Mouse (Mus musculus) forebrain, embryonic 11.5 days (tissue): Measurements from ENCODE around the gene Dock2. TPM values are rescaled to one million over a fixed set of nuclear protein-coding genes. Genes with fewer than 3 reads are reported as not detected.

Experiments used
- ATAC-seq: fragments of 200-750 bp; cut with Nextera tagmentation; replicated peaks from 2 replicates; pipeline ENCODE4 v1.8.0; 2017; ENCODE audit warnings: moderate TSS enrichment; ENCODE audit not compliant: low FRiP score
- DNase-seq: peaks from one replicate; pipeline ENCODE4 v3.0.0-alpha.2; 2017; ENCODE audit warnings: low spot score
- H3K27ac ChIP-seq: fragments of 300-500 bp; sonication (generic); 2 replicates; pipeline ENCODE4 v1.5.1; 2014; ENCODE audit warnings: low read depth, low read length
- H3K27me3 ChIP-seq: fragments of 300-500 bp; sonication (generic); 2 replicates; pipeline ENCODE4 v1.6.1; 2014; ENCODE audit warnings: mild to moderate bottlenecking, low read length, mixed read lengths; ENCODE audit not compliant: control insufficient read depth, insufficient read depth
- H3K36me3 ChIP-seq: fragments of 300-500 bp; sonication (generic); 2 replicates; pipeline ENCODE4 v1.6.1; 2014; ENCODE audit warnings: mild to moderate bottlenecking, low read length, moderate library complexity, mixed read lengths; ENCODE audit not compliant: control insufficient read depth, insufficient read depth
- H3K4me1 ChIP-seq: fragments of 300-500 bp; sonication (generic); replicated peaks from 2 replicates; pipeline ENCODE4 v1.6.1; 2014; ENCODE audit warnings: low read length, mixed read lengths; ENCODE audit not compliant: control insufficient read depth, insufficient read depth
- H3K4me2 ChIP-seq: fragments of 300-500 bp; sonication (generic); 2 replicates; pipeline ENCODE4 v1.6.1; 2014; ENCODE audit warnings: low read depth, mild to moderate bottlenecking, low read length, moderate library complexity, mixed read lengths; ENCODE audit not compliant: severe bottlenecking
- H3K4me3 ChIP-seq: fragments of 300-500 bp; sonication (generic); 2 replicates; pipeline ENCODE4 v1.5.1; 2014; ENCODE audit warnings: low read depth, low read length
- H3K9ac ChIP-seq: fragments of 300-500 bp; sonication (generic); 2 replicates; pipeline ENCODE4 v1.6.1; 2014; ENCODE audit warnings: low read length
- H3K9me3 ChIP-seq: fragments of 300-500 bp; sonication (generic); 2 replicates; pipeline ENCODE4 v1.6.1; 2016; ENCODE audit warnings: low read length, mixed read lengths; ENCODE audit not compliant: control insufficient read depth
- WGBS: fragments of 180-500 bp; shearing (Covaris S2); extraction: QIAGEN DNeasy Blood & Tissue Kit; methylation state at CpG from one replicate; pipeline ENCODE4 v1.1.7; 2014; 5-methylcytosine and 5-hydroxymethylcytosine counted together
- polyA plus RNA-seq: library from polyadenylated mRNA; unstranded; fragments of >200 nt; fragmentation: Nextera tagmentation; extraction: Ambion mirVana; gene quantifications from 2 replicates; pipeline ENCODE4 v1.2.1, GENCODE M21; 2014

The Dock2 gene
- polyA plus RNA-seq, 1 experiment from 2014 or later = 1.1 TPM

DNA sequence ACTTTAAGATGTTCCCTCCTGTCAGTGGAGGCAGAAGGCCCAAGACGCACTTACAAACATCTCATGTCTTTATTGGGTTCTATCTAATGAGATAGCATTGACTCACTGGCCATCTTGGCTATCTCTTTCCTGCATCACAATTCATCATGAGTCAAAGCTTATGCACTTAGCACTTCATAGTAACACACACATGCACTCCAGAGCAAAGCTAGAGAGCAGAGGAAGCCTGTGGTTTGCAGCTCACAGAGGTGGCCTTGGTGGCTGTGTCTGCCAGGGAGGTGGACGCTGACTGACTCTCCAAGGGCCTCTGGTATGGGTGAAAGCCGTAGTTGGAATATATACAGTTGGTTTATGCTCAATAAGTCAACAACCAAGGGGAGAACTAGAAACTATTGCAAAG, 387.9 kb downstream of the Dock2 start:
- no peak for DNase-seq
- Histone ChIP-seq H3K4me3 (no peak overlapping the region), H3K36me3 (no peaks in the 10 kb centered on the region), H3K9ac (no peak overlapping the region), H3K27me3 (no peaks in the 10 kb centered on the region), H3K27ac (no peak overlapping the region), H3K4me1 (no peaks in the 10 kb centered on the region), H3K9me3 (no peaks in the 10 kb centered on the region), H3K4me2 (no peak overlapping the region)
- WGBS = 87% methylated on average over 3 of the region's 3 CpGs
- no peak for ATAC-seq

GRCm38 (mm10) chr11:34392105-34392504, 391.6 kb downstream of the Dock2 start:
- 74% methylated on average over 4 of the region's 4 CpGs for WGBS
- H3K27me3 ChIP-seq = no peaks in the 10 kb centered on the region
- no peak overlapping the region for H3K4me3 ChIP-seq
- no peak for ATAC-seq
- H3K36me3 ChIP-seq = no peaks in the 10 kb centered on the region
- no peak overlapping the region for H3K9ac ChIP-seq
- no peak for DNase-seq
- H3K4me2 ChIP-seq = no peak overlapping the region
- H3K27ac ChIP-seq = no peak overlapping the region
- H3K9me3 ChIP-seq = no peaks in the 10 kb centered on the region
- H3K4me1 ChIP-seq = no peaks in the 10 kb centered on the region

- DNase-seq (no peak), ATAC-seq (no peak)
- no peaks in the 10 kb centered on the region for H3K27me3 ChIP-seq
- H3K9me3 ChIP-seq = no peaks in the 10 kb centered on the region
- WGBS = 89% methylated on average over 6 of the region's 6 CpGs
- no peaks in the 10 kb centered on the region for H3K36me3 ChIP-seq
- no peaks in the 10 kb centered on the region for H3K4me1 ChIP-seq
- no peak overlapping the region for H3K4me3 ChIP-seq
- no peak overlapping the region for H3K9ac ChIP-seq
- H3K27ac ChIP-seq = no peak overlapping the region
- H3K4me2 ChIP-seq = no peak overlapping the region
These were observed 394.2 kb downstream of the Dock2 start for GRCm38 (mm10) chr11:34389261-34390116.

- Histone ChIP-seq H3K4me1 (no peaks in the 10 kb centered on the region), H3K9me3 (no peaks in the 10 kb centered on the region), H3K27me3 (no peaks in the 10 kb centered on the region), H3K27ac (no peak overlapping the region), H3K4me2 (no peak overlapping the region), H3K36me3 (no peaks in the 10 kb centered on the region), H3K9ac (no peak overlapping the region), H3K4me3 (no peak overlapping the region)
- 60% methylated on average over 1 of the region's 1 CpGs for WGBS
- no peak for DNase-seq
- ATAC-seq = no peak; the same call in 1 of the 2 replicates
These were observed 398.5 kb downstream of the Dock2 start for GRCm38 (mm10) chr11:34385001-34385688.

DNA sequence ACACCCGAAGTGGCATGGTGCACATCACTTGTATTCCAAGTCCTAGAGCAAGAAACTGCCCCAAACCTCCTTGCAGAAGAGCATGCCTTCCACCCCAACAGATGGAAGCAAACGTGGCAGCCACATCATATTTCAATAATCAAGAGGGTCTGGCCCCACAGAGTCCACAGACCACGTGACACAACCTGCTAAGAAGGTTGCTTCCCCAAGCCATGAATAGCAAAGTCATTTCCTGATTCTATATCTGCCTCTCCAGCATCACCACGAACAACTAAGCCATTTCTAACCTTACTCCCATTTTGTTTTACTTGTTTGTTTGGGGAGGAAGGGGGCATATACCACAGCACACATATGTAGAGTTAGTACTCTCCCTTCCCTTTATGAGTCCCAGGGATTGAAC, 399.5 kb downstream of the Dock2 start:
- H3K27ac ChIP-seq = no peak overlapping the region
- H3K36me3 ChIP-seq = no peaks in the 10 kb centered on the region
- no peaks in the 10 kb centered on the region for H3K4me1 ChIP-seq
- H3K4me2 ChIP-seq = no peak overlapping the region
- H3K4me3 ChIP-seq = no peak overlapping the region
- no peaks in the 10 kb centered on the region for H3K9me3 ChIP-seq
- no peaks in the 10 kb centered on the region for H3K27me3 ChIP-seq
- ATAC-seq (no peak), DNase-seq (no peak)
- no peak overlapping the region for H3K9ac ChIP-seq
- 72% methylated on average over 4 of the region's 4 CpGs for WGBS

GRCm38 (mm10) chr11:34383501-34383900, 400.2 kb downstream of the Dock2 start:
- DNase-seq = no peak
- Histone ChIP-seq H3K27ac (no peak overlapping the region), H3K4me3 (no peak overlapping the region), H3K9me3 (no peaks in the 10 kb centered on the region), H3K27me3 (no peaks in the 10 kb centered on the region), H3K36me3 (no peaks in the 10 kb centered on the region), H3K4me1 (no peaks in the 10 kb centered on the region), H3K9ac (no peak overlapping the region), H3K4me2 (no peak overlapping the region)
- 86% methylated on average over 3 of the region's 3 CpGs for WGBS
- ATAC-seq = no peak

- Histone ChIP-seq H3K9me3 (no peaks in the 10 kb centered on the region), H3K4me1 (no peaks in the 10 kb centered on the region), H3K27ac (no peak overlapping the region), H3K27me3 (no peaks in the 10 kb centered on the region), H3K36me3 (no peaks in the 10 kb centered on the region), H3K4me2 (no peak overlapping the region), H3K4me3 (no peak overlapping the region), H3K9ac (no peak overlapping the region)
- WGBS = 88% methylated on average over 6 of the region's 6 CpGs
- DNase-seq = no peak
- ATAC-seq = no peak
These were observed 406.0 kb downstream of the Dock2 start for GRCm38 (mm10) chr11:34377649-34378048.

- no peaks in the 10 kb centered on the region for H3K27me3 ChIP-seq
- WGBS = 92% methylated on average over 1 of the region's 1 CpGs
- ATAC-seq (no peak), DNase-seq (no peak)
- H3K4me1 ChIP-seq = no peaks in the 10 kb centered on the region
- no peak overlapping the region for H3K4me2 ChIP-seq
- no peak overlapping the region for H3K27ac ChIP-seq
- H3K4me3 ChIP-seq = no peak overlapping the region
- H3K9ac ChIP-seq = no peak overlapping the region
- H3K36me3 ChIP-seq = no peaks in the 10 kb centered on the region
- no peaks in the 10 kb centered on the region for H3K9me3 ChIP-seq
These were observed 408.1 kb downstream of the Dock2 start for GRCm38 (mm10) chr11:34375557-34375956.
